Mouse (Mus musculus) liver, postnatal 0 days (tissue): Measurements from ENCODE around the gene Pdcd1lg2.

ENCODE experiments used
- CTCF ChIP-seq: sonication (generic); IDR thresholded peaks from 2 replicates; pipeline ENCODE4 v1.5.1; 2016; ENCODE audit warnings: antibody characterized with exemption, low read depth
- EP300 ChIP-seq: IDR thresholded peaks from 2 replicates; pipeline ENCODE4 v1.6.1; 2016; ENCODE audit warnings: antibody characterized with exemption, low read depth, mild to moderate bottlenecking

- no peak for TF ChIP-seq CTCF
- no peak for TF ChIP-seq EP300
Measured at GRCm38 (mm10) chr19:29414513-29414912, 3.8 kb downstream of the Pdcd1lg2 start.
